Comparison of ENCODE assay signal across 20 mouse cellular contexts in genomic region chr6:135294150-135294549, GRCm38 (mm10). TPM values are rescaled to one million over a fixed set of nuclear protein-coding genes. Genes with fewer than 3 reads are reported as not detected.
"Had no signal": no experiment of that assay in that cellular context is flagged by ENCODE, and none has a peak within 500 bp of the region (broad histone marks: within the 10 kb centered on the region; RNA-seq: fewer than 3 reads in every experiment).

No protein-coding gene starts in this region.

- DNase-seq: kidney, adult 8-10 months; kidney, postnatal 36 days; layer of hippocampus, adult 9-11 months; layer of hippocampus, postnatal 36 days; right cerebral cortex, adult 18-20 months; right cerebral cortex, postnatal 25 days; thymus, postnatal 4 days had no signal

- H3K27me3 ChIP-seq: limb, embryonic 12.5 days; midbrain, embryonic 13.5 days had no signal

- H3K9ac ChIP-seq: limb, embryonic 12.5 days; liver, embryonic 14.5 days; midbrain, embryonic 13.5 days had no signal

- H3K9me3 ChIP-seq: limb, embryonic 12.5 days; midbrain, embryonic 13.5 days had no signal

- ATAC-seq: inflammation-experienced regulatory T-cells, adult 6 months; intestine, postnatal 0 days; midbrain, embryonic 13.5 days had no signal

- H3K36me3 ChIP-seq: limb, embryonic 12.5 days; midbrain, embryonic 13.5 days had no signal

- H3K4me2 ChIP-seq: limb, embryonic 12.5 days; midbrain, embryonic 13.5 days had no signal

- H3K27ac ChIP-seq: limb, embryonic 12.5 days; liver, embryonic 14.5 days; macrophage; midbrain, embryonic 13.5 days had no signal

- H3K4me3 ChIP-seq: limb, embryonic 12.5 days; midbrain, embryonic 13.5 days had no signal

RNA-seq across cellular contexts. Expression of gene Pbp2, which starts 16.1 kb away (rescaled TPM):
- total RNA-seq: layer of hippocampus, adult 18-20 months; layer of hippocampus, postnatal 36 days; liver, adult 2 months; megakaryocyte-erythroid progenitor cell, adult 5-6 weeks; midbrain, postnatal 0 days had no signal
- polyA plus RNA-seq: inflammation-experienced regulatory T-cells, adult 6 months; intestine, postnatal 0 days; limb, embryonic 12.5 days; liver, adult 2 months; liver, embryonic 14.5 days; macrophage; midbrain, embryonic 13.5 days; midbrain, postnatal 0 days; small intestine, adult 2 months had no signal

RNA-seq across cellular contexts. Expression of gene Gsg1, which starts 40.0 kb away (rescaled TPM):
- total RNA-seq: layer of hippocampus, adult 18-20 months; left cerebral cortex, adult 8-10 months; left cerebral cortex, postnatal 25 days; liver, adult 2 months; megakaryocyte-erythroid progenitor cell, adult 5-6 weeks had no signal
- polyA plus RNA-seq: inflammation-experienced regulatory T-cells, adult 6 months had no signal
